Mouse (Mus musculus) cerebellum, postnatal 25 days (tissue): ENCODE data around the gene Dip2a.

Experiments
- DNase-seq, 2 experiments: peaks; one replicate each; pipeline ENCODE4 v3.0.0; 2021; ENCODE audit warnings: mixed read lengths in 2 of 2

The Dip2a gene

GRCm38 (mm10) chr10:76239401-76239800 is 105.7 kb downstream of the Dip2a start:
- DNase-seq: no peak

GRCm38 (mm10) chr10:76237341-76238225 is 107.5 kb downstream of the Dip2a start, which contains the start of gene Prmt2:
Prmt2 (minus strand) TSS chr10:76237865.
- DNase-seq: peak; percentile 88 to 92

GRCm38 (mm10) chr10:76229627-76230026 is 115.5 kb downstream of the Dip2a start:
- DNase-seq: no peak

- DNase-seq: no peak
Observed at GRCm38 (mm10) chr10:76225944-76226343, 119.1 kb downstream of the Dip2a start.

- DNase-seq: no peak
Observed at GRCm38 (mm10) chr10:76218240-76218639, 126.9 kb downstream of the Dip2a start.

DNA sequence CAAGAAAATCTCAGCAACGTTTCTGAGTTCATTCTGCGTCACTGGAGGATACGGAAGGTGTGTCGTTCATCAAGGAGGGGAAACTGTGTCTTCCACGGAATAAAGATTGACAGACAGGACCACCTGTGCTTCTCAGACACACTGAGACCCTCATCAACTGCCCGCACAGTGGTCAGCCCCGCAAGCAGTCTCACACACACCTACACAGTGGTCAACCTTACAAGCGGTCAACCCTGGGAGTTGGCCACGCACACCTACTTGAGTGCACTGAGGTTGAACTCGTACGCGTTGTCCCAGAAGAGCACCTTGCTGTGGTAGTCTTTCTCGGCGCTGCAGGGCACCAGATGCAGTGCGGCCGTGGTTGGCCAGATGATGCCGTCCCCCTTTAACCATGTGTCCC is 128.0 kb downstream of the Dip2a start:
- no peak for DNase-seq

DNA sequence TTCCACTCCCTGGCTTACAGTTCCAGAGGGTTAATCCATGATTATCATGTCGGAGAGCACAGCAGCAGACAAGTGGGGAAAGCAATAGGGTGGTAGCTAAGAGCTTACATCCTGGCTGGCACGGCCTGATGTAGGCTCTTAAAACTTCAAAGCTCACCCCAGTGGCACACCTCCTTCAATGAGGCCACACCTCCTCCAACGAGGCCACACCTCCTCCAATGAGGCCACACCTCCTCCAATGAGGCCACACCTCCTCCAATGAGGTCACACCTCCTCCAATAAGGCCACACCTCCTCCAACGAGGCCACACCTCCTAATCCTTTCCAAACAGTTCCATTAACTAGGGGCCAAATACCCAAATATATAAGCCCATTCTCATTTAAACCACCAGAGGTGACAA is 130.9 kb downstream of the Dip2a start:
- no peak for DNase-seq

GRCm38 (mm10) chr10:76212121-76212520 is 133.0 kb downstream of the Dip2a start:
- no peak for DNase-seq

- no peak for DNase-seq
Observed at GRCm38 (mm10) chr10:76210806-76211205, 134.3 kb downstream of the Dip2a start.
